Mouse (Mus musculus) forebrain, embryonic 13.5 days (tissue): ENCODE measurements at regions not wholly inside any gene's neighbourhood (a gene's known extent, or its start where the extent isn't known, plus 50 kb on each side); places are given as distances from the start of the nearest gene placed in this dataset.

Experiments
- ATAC-seq: fragments of 200-750 bp; cut with Nextera tagmentation; 2 replicates; pipeline ENCODE4 v1.8.0; 2017
- H3K27ac ChIP-seq: fragments of 300-500 bp; sonication (generic); 2 replicates; pipeline ENCODE4 v1.5.1; 2015; ENCODE audit warnings: inconsistent platforms, mild to moderate bottlenecking, moderate library complexity
- H3K27me3 ChIP-seq: fragments of 300-500 bp; sonication (generic); 2 replicates; pipeline ENCODE4 v1.6.1; 2015; ENCODE audit warnings: mild to moderate bottlenecking, inconsistent platforms
- H3K36me3 ChIP-seq: fragments of 300-500 bp; sonication (generic); 2 replicates; pipeline ENCODE4 v1.6.1; 2015; ENCODE audit warnings: mild to moderate bottlenecking, inconsistent platforms; ENCODE audit not compliant: poor library complexity, severe bottlenecking
- H3K4me1 ChIP-seq: fragments of 300-500 bp; sonication (generic); 2 replicates; pipeline ENCODE4 v1.6.1; 2015; ENCODE audit warnings: inconsistent platforms
- H3K4me2 ChIP-seq: fragments of 300-500 bp; sonication (generic); 2 replicates; pipeline ENCODE4 v1.6.1; 2015; ENCODE audit warnings: inconsistent platforms, mild to moderate bottlenecking, moderate library complexity
- H3K4me3 ChIP-seq: fragments of 300-500 bp; sonication (generic); 2 replicates; pipeline ENCODE4 v1.5.1; 2015; ENCODE audit warnings: mild to moderate bottlenecking, inconsistent platforms
- H3K9ac ChIP-seq: fragments of 300-500 bp; sonication (generic); 2 replicates; pipeline ENCODE4 v1.6.1; 2015; ENCODE audit warnings: mild to moderate bottlenecking, inconsistent platforms
- H3K9me3 ChIP-seq: fragments of 300-500 bp; sonication (generic); replicated peaks from 2 replicates; pipeline ENCODE4 v1.6.1; 2016; ENCODE audit warnings: inconsistent platforms
- whole genome bisulfite sequencing: fragments of 180-500 bp; shearing (Covaris S2); methylation state at CpG from one replicate; pipeline ENCODE4 v1.1.7; 2015; 5-methylcytosine and 5-hydroxymethylcytosine counted together

DNA sequence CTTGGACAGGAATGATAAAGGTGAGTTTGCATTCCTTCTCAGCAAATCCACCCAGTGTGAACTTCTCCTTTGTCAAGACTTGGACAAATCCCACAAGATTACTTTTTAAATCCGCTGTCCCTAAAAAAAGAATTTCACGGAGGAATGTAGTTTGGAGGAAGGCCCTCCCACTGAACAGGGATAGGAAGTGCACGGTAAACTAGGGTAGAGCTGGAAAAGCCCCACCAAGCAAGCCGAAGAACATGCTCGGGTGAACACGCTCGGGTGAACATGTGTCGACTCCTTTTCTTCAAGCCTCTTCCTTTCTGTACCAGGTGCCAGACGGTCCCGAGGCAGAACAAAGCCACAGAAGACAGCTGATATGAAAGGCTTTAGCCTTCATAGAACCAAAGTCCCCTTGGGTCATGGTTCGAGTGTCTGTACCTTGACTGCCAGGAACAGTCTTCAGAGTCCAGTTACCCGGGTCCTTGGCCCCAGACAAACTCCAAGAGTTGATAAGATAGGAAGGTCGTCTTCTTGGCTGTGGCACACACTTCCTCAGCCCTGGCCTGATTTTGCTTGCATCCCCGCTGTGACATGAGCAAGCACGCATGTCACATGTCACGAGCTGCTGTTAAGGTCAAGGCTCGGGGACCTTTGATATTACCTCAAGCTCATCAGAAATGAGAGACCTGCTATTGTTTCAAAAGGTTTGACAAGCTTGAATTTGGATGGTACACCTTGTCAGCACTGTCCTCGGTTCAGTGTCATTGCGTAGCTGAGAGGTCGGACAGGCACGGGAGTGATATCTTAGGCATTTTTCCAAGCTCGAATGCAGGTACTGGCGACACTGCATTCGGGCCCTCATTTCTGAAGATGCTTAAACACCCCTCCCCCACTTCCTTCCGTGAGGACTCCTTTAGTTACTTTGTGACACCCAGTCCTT is 51.5 kb upstream of the Ryk start:
- no peak for ATAC-seq
- WGBS, result 65% methylated on average over 25 of the region's 25 CpGs

DNA sequence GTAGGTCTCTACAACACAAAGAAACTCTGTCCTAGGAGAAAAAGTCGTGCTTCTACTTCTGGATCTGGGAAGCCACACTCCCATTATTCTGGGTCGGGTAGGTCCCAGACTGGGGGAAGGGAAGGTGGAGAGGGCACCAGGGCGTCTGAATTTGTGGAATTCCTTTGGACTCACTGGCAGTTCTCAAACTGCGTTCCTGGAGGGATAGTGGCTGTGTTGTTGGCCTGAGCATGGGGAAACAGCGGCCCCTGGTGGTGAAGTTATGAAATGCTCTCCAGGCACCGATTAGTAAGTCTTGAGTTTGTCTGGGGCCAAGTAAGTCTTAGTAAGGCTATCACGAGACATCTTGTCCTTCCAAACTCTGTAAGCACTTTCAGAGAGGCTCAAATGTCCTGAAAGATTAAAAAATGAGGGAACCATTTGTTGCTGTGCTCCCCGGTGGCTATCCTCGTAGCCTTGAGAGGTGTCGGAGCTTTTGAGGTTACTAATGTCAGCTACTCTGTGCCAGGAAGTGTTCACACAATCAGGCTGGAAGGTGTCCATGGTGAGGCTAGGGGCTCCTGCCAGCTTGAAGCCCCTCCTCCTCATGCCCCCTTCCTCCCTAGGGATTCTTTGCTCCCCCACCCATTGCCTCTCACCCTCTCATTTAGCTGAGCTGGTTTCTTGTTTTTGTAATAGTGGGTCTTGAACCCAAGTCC is 50.2 kb upstream of the Ryk start:
- no peak overlapping the region for H3K4me3 ChIP-seq
- H3K9me3 ChIP-seq, result no peaks in the 10 kb centered on the region
- no peak overlapping the region for H3K4me2 ChIP-seq
- no peaks in the 10 kb centered on the region for H3K36me3 ChIP-seq
- 13% methylated on average over 10 of the region's 10 CpGs for WGBS
- H3K27ac ChIP-seq, result no peak overlapping the region
- H3K27me3 ChIP-seq, result no peaks in the 10 kb centered on the region
- H3K4me1 ChIP-seq, result 0 out of 2 replicates have a peak, but pooled peaks cover 4% of the 10 kb centered on the region
- no peak overlapping the region for H3K9ac ChIP-seq
- ATAC-seq, result peak; percentile 82

More for the DNA sequence above, 51.5 kb upstream of the Ryk start:
- H3K9me3 ChIP-seq, result no peaks in the 10 kb centered on the region
- H3K4me3 ChIP-seq, result no peak overlapping the region
- H3K27ac ChIP-seq, result no peak overlapping the region
- H3K4me1 ChIP-seq, result 0 out of 2 replicates have a peak, but pooled peaks cover 4% of the 10 kb centered on the region
- no peaks in the 10 kb centered on the region for H3K27me3 ChIP-seq
- no peaks in the 10 kb centered on the region for H3K36me3 ChIP-seq
- no peak overlapping the region for H3K4me2 ChIP-seq
- no peak overlapping the region for H3K9ac ChIP-seq
